Mouse (Mus musculus) heart, embryonic 11.5 days (tissue): Measurements from ENCODE around the gene Trak2. TPM values are rescaled to one million over a fixed set of nuclear protein-coding genes. Genes with fewer than 3 reads are reported as not detected.

Experiments used
- ATAC-seq: fragments of 200-750 bp; cut with Nextera tagmentation; replicated peaks from 2 replicates; pipeline ENCODE4 v1.8.0; 2017; ENCODE audit warnings: moderate library complexity; ENCODE audit not compliant: insufficient number of reproducible peaks, low FRiP score, low TSS enrichment
- H3K27ac ChIP-seq: fragments of 300-500 bp; sonication (generic); 2 replicates; pipeline ENCODE4 v1.5.1; 2014; ENCODE audit warnings: mild to moderate bottlenecking, low read depth, low read length
- H3K27me3 ChIP-seq: fragments of 300-500 bp; sonication (generic); 2 replicates; pipeline ENCODE4 v1.6.1; 2014; ENCODE audit warnings: mild to moderate bottlenecking, low read length, mixed read lengths; ENCODE audit not compliant: control insufficient read depth, insufficient read depth
- H3K36me3 ChIP-seq: fragments of 300-500 bp; sonication (generic); 2 replicates; pipeline ENCODE4 v1.6.1; 2014; ENCODE audit warnings: mild to moderate bottlenecking, low read length, moderate library complexity, mixed read lengths; ENCODE audit not compliant: control insufficient read depth, insufficient read depth
- H3K4me1 ChIP-seq: fragments of 300-500 bp; sonication (generic); 2 replicates; pipeline ENCODE4 v1.6.1; 2014; ENCODE audit warnings: low read length; ENCODE audit not compliant: control insufficient read depth, insufficient read depth
- H3K4me2 ChIP-seq: fragments of 300-500 bp; sonication (generic); 2 replicates; pipeline ENCODE4 v1.6.1; 2014; ENCODE audit warnings: mild to moderate bottlenecking, moderate library complexity
- H3K4me3 ChIP-seq: fragments of 300-500 bp; sonication (generic); 2 replicates; pipeline ENCODE4 v1.5.1; 2014; ENCODE audit warnings: low read depth, low read length
- H3K9ac ChIP-seq: fragments of 300-500 bp; sonication (generic); 2 replicates; pipeline ENCODE4 v1.6.1; 2014; ENCODE audit warnings: mild to moderate bottlenecking, low read depth, low read length, moderate library complexity
- H3K9me3 ChIP-seq: fragments of 300-500 bp; sonication (generic); replicated peaks from 2 replicates; pipeline ENCODE4 v1.6.1; 2016; ENCODE audit warnings: low read length; ENCODE audit not compliant: control insufficient read depth
- WGBS: fragments of 180-500 bp; shearing (Covaris S2); extraction: QIAGEN DNeasy Blood & Tissue Kit; methylation state at CpG from one replicate; pipeline ENCODE4 v1.1.7; 2014; ENCODE audit not compliant: insufficient replicate concordance; 5-methylcytosine and 5-hydroxymethylcytosine counted together
- polyA plus RNA-seq: library from polyadenylated mRNA; unstranded; fragments of >200 nt; fragmentation: Nextera tagmentation; extraction: Ambion mirVana; gene quantifications from 2 replicates; pipeline ENCODE4 v1.2.1, GENCODE M21; 2014

The Trak2 gene
- polyA plus RNA-seq, 1 experiment from 2014 or later, result 29.8 TPM

DNA sequence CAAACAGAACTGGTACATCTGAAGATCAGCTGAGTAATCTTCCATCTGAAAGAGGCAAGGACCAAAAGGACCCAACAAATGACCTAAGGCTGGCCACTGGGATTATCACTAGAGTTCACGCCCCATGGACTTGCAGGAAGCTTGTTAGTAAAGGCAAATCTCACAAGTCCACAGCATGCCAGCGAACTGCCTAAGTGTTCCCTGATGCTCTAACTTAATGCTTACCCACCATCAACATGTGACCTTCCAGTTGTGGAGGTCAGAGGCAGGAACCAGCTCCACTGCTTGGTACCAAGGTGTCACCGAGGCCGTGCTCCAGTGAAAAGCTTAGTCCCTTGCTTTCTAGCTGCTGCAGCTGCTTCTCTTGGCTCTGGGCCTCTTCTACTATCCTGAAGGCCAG is 21.4 kb downstream of the Trak2 start:
- 58% methylated on average over 4 of the region's 4 CpGs for WGBS
- Histone ChIP-seq H3K9me3 (no peaks in the 10 kb centered on the region), H3K36me3 (no peaks in the 10 kb centered on the region), H3K4me1 (peaks cover 58% of the 10 kb centered on the region), H3K9ac (peak overlapping the region; percentile 34; the same call in 1 of the 2 replicates), H3K4me2 (no peak overlapping the region), H3K27ac (peak overlapping the region; percentile 82), H3K4me3 (no peak overlapping the region), H3K27me3 (no peaks in the 10 kb centered on the region)
- ATAC-seq, result no peak

DNA sequence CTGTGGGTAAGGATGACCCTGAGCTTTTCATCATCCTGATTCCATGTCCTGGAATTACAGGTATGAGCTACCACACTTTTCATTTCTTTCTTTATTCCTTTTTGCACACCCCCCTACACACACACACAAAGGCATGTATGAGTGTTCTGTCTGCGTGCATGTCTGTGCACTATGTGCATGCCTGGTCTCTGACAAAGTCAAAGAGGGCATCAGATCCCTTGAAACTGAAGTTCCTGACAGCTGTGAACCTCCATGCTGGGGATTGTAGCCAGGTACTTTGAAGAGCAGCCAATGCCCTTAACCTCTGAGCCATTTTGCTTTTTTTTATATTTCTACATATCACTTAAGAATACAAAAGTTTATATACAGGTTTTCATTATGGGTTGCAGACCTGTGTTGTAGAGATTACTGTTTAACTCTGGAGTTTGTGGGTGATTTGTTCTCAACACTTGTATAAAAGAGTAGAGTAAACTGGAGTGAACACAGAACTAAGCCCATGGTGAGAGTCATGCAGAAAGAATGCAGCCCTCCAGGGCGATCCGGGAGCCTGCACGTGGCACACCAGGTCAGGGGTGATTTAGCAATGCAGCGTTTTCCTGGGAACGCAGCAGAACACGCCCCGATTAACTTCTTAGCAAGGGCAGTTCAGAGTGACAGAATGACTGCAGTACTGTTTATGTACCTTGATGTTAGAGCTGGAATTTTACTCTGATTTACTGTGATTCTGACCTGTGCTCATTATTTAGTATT is 22.2 kb downstream of the Trak2 start:
- WGBS, result 23% methylated on average over 8 of the region's 8 CpGs
- Histone ChIP-seq H3K4me1 (peaks cover 54% of the 10 kb centered on the region), H3K4me2 (peak overlapping the region; percentile 32), H3K27ac (peak overlapping the region; percentile 82), H3K4me3 (no peak overlapping the region), H3K9ac (no peak overlapping the region), H3K27me3 (no peaks in the 10 kb centered on the region), H3K36me3 (peaks cover 2% of the 10 kb centered on the region), H3K9me3 (no peaks in the 10 kb centered on the region)
- ATAC-seq, result no peak

DNA sequence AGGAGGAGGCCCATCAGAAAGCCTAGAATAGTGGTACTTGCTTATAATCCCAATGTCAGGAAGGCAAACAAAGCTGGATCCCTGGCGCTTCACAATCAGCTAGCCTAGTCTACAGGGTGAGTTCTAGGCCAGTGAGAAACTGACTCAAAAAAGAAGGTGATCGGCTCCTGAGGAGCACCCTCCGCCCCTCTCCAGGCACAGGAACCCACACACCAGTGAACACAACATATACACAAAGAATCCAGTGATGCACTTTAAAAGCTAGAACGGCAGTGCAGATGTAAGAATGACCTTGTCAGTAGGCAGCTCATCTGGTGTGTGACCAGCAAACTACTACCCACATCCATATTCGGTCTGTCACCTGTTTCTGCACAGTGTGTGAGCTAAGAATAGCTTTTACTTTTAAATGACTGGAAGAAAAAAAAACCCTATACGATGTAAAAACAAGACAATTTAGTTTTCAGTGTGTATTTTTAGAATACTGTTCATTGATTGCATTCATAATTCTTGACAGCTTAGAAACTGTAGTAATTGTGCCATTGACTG is 23.6 kb downstream of the Trak2 start:
- peak overlapping the region; percentile 75; the same call in 1 of the 2 replicates for H3K27ac ChIP-seq
- WGBS, result 71% methylated on average over 6 of the region's 6 CpGs

DNA sequence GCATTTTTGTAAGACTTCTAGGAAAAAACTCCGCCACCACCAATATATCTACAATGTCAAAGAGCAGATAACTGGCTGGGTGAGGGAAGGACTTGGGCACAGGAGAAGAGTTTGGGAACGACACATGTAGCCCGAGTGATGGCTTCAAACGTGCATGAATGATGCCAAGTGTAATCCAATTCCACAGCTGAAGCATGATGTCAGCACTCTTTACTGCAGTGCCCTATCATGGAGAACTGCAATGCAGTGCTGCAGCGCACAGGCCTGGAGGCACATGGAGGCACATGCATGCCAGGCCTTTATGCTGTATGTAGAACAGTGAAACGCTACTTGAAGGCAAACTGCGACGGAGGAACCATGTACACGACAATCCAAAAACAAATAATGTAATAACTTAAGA is 26.5 kb downstream of the Trak2 start:
- Histone ChIP-seq H3K4me1 (peaks cover 16% of the 10 kb centered on the region), H3K27ac (no peak overlapping the region), H3K9ac (no peak overlapping the region), H3K4me3 (no peak overlapping the region), H3K9me3 (no peaks in the 10 kb centered on the region), H3K27me3 (no peaks in the 10 kb centered on the region), H3K4me2 (no peak overlapping the region), H3K36me3 (peaks cover 14% of the 10 kb centered on the region)
- whole genome bisulfite sequencing, result 92% methylated on average over 9 of the region's 9 CpGs
- ATAC-seq, result no peak

More for the DNA sequence above, 23.6 kb downstream of the Trak2 start:
- Histone ChIP-seq H3K9me3 (no peaks in the 10 kb centered on the region), H3K9ac (peak overlapping the region; percentile 22; the same call in 1 of the 2 replicates), H3K36me3 (peaks cover 14% of the 10 kb centered on the region), H3K4me3 (no peak overlapping the region), H3K27me3 (no peaks in the 10 kb centered on the region), H3K4me1 (peaks cover 44% of the 10 kb centered on the region), H3K4me2 (peak overlapping the region; percentile 31)
- ATAC-seq, result no peak

DNA sequence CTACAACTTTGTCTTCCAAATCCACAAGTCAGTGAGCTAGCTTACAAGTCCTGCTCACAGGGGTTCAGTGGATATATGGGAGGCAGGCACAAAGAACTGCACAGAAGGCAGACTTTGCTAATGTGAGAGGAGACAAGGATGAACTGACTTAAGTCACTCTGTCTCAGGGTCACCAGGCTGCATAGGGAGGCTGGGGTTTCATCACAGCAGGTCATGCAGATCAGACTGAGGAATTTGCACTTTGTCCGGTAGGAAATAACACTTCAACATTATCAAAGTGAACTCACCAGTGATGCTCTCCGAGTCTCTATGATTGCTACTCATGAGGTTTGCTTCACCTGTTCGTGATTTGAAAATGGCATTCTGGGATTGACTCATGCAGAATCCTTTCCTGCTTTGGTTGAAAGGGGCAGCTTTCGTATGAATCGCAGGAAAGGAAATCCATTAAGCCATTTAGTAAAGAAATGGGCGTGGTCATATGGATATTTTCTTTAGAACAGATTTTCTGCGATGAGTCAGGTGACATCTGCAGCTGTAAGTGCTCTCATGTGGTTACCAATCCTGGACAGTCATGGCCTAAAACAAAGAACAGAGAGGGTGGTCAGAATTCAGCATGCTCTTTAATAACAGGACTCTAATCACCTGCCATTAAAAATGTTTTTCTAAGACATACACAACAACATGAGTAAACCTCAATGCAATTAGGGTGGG is 27.1 kb downstream of the Trak2 start:
- no peaks in the 10 kb centered on the region for H3K27me3 ChIP-seq
- 88% methylated on average over 7 of the region's 7 CpGs for WGBS
- no peaks in the 10 kb centered on the region for H3K9me3 ChIP-seq
- no peak for ATAC-seq
- H3K4me2 ChIP-seq, result no peak overlapping the region
- H3K4me3 ChIP-seq, result no peak overlapping the region
- peaks cover 14% of the 10 kb centered on the region for H3K36me3 ChIP-seq
- no peak overlapping the region for H3K9ac ChIP-seq
- H3K4me1 ChIP-seq, result peaks cover 10% of the 10 kb centered on the region
- no peak overlapping the region for H3K27ac ChIP-seq

DNA sequence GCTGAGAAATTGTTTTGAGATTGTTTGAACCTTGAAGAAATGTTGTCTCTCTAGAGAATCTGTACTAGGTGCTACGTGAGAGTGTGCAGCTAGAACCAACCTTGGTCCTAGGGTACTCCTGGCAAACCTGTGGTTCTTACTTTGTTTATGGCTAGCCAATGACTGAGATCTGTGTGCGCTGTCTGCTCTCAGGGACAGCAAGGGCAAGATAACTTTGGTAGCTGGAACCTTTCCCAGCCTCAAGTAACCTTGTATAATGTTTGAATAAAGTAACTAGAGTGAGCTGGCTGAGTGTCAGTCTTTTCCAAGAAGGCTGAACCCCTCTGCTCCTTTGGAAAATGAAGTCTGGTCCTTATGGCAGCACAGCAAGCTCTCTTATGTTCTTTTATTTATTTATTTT is 27.7 kb downstream of the Trak2 start:
- peaks cover 14% of the 10 kb centered on the region for H3K36me3 ChIP-seq
- no peaks in the 10 kb centered on the region for H3K27me3 ChIP-seq
- peaks cover 5% of the 10 kb centered on the region for H3K4me1 ChIP-seq
- H3K9ac ChIP-seq, result no peak overlapping the region
- 89% methylated on average over 2 of the region's 2 CpGs for WGBS
- H3K9me3 ChIP-seq, result no peaks in the 10 kb centered on the region
- no peak overlapping the region for H3K27ac ChIP-seq
- H3K4me3 ChIP-seq, result no peak overlapping the region
- ATAC-seq, result no peak
- no peak overlapping the region for H3K4me2 ChIP-seq

DNA sequence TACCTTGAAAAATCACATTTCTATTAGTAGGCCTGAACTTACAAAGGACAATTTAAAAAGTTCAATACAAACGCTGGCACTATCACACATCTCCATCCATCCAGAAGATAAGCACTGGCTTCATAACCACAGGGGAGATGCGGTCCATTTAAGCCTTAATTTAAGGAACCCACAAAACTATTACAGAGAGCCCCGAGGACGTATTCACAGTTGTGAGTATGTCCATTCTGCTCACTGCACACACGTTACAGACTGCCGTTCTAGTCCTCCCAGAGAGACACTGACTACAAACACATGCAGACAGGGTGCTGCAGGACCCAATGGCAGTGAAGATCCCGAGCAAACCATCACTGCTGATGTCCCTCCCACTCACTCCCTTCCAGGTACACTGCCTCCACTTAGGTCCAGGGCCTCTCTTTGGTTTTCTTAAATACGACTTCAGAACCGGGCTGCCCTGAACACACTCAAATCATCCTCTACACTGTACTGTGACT is 35.6 kb downstream of the Trak2 start:
- Histone ChIP-seq H3K27me3 (no peaks in the 10 kb centered on the region), H3K27ac (no peak overlapping the region), H3K4me1 (no peaks in the 10 kb centered on the region), H3K4me3 (no peak overlapping the region), H3K4me2 (no peak overlapping the region), H3K36me3 (peaks cover 5% of the 10 kb centered on the region; the same call in 1 of the 2 replicates), H3K9me3 (no peaks in the 10 kb centered on the region), H3K9ac (no peak overlapping the region)
- WGBS, result 94% methylated on average over 9 of the region's 9 CpGs
- ATAC-seq, result no peak

DNA sequence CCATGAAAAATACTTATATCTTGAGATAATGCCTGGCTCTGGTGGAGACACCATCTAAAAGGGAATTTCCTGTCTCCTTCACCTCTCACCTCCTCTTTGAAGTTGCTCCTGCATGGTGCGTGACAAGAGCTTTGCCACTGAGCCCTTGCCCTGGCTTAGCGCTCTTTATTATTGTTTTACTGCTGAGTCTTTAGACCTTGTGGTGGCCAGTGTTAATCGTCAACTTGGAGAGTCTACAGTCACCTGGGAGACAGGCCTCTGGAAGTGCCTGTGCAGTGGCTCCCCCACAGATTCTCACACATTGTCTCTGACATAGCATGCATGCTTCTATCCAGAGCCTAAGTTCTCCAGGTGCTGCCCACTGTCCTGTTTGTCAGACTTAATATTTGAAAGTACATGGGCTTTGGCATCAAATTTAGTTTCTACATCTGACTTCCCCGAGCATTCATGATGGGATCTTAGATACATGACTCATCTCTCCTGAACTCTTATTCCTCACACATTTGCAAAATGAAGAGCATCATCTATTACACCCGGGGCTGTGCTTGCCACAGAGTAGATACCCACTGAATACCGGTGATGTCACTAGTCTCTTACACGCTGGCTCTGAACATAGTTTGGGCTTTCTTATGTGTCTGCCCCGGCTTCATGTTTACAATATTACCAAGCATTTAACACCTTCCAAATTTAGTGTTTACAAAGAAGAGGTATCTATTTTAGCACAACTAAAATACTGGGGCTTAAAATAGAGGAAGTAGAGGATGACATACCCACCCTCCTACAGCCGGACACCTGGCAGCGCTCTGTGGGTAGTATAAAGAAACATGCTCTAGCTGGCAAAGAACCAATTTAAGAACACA is 36.3 kb downstream of the Trak2 start:
- Histone ChIP-seq H3K27ac (no peak overlapping the region), H3K4me2 (no peak overlapping the region), H3K4me3 (no peak overlapping the region), H3K9me3 (no peaks in the 10 kb centered on the region), H3K9ac (no peak overlapping the region), H3K27me3 (no peaks in the 10 kb centered on the region), H3K4me1 (no peaks in the 10 kb centered on the region), H3K36me3 (peaks cover 5% of the 10 kb centered on the region; the same call in 1 of the 2 replicates)
- no peak for ATAC-seq
- 89% methylated on average over 10 of the region's 10 CpGs for WGBS
